Mouse (Mus musculus): ENCODE results near the gene Rev3l. TPM values are rescaled to one million over a fixed set of nuclear protein-coding genes. Genes with fewer than 3 reads are reported as not detected.

Rev3l gene
- polyA plus RNA-seq, 2 experiments: 5.7 to 10.0 TPM

- Histone ChIP-seq H3K36me3 (replicated peaks; ENCODE audit: control insufficient read depth, insufficient read depth, low read depth) (no peaks in the 10 kb centered on the region), H3K27ac (no peak overlapping the region), H3K9ac (replicated peaks) (no peak overlapping the region), H3K4me1 (replicated peaks; ENCODE audit: control insufficient read depth in 2 of 2, insufficient read depth in 2 of 2, low read length in 1 of 2) (no peaks in the 10 kb centered on the region), H3K4me3 (ENCODE audit: insufficient read depth in 1 of 2, low read depth in 2 of 2, low read length in 2 of 2) (no peak overlapping the region), H3K27me3 (ENCODE audit: control insufficient read depth, insufficient read depth, low read length) (no peaks in the 10 kb centered on the region), H3K9me3 (ENCODE audit: control insufficient read depth, low read length) (no peaks in the 10 kb centered on the region), H3K4me2 (ENCODE audit: low read depth) (no peak overlapping the region)
- DNase-seq (ENCODE audit: low read depth in 3 of 3, low spot score in 3 of 3) (no peak), ATAC-seq (ENCODE audit: insufficient read depth) (no peak)
- WGBS (ENCODE audit: insufficient replicate concordance): 80% methylated on average over 4 of the region's 4 CpGs
- TF ChIP-seq CTCF (IDR thresholded peaks at IDR 0.05; ENCODE audit: low read depth) (no peak), EP300 (IDR thresholded peaks at IDR 0.05; ENCODE audit: low read depth) (no peak)
Measured at GRCm38 (mm10) chr10:39742057-39742456, 10.1 kb downstream of the Rev3l start.

GRCm38 (mm10) chr10:39764752-39765151, 32.8 kb downstream of the Rev3l start:
- Histone ChIP-seq H3K27ac (no peak overlapping the region), H3K36me3 (replicated peaks; ENCODE audit: control insufficient read depth, insufficient read depth, low read depth) (no peaks in the 10 kb centered on the region), H3K4me2 (ENCODE audit: low read depth) (no peak overlapping the region), H3K9ac (replicated peaks) (no peak overlapping the region), H3K4me1 (replicated peaks; ENCODE audit: control insufficient read depth in 2 of 2, insufficient read depth in 2 of 2, low read length in 1 of 2) (no peaks in the 10 kb centered on the region), H3K9me3 (ENCODE audit: control insufficient read depth, low read length) (no peaks in the 10 kb centered on the region), H3K4me3 (ENCODE audit: insufficient read depth in 1 of 2, low read depth in 2 of 2, low read length in 2 of 2) (no peak overlapping the region), H3K27me3 (ENCODE audit: control insufficient read depth, insufficient read depth, low read length) (no peaks in the 10 kb centered on the region)
- WGBS (ENCODE audit: insufficient replicate concordance): 73% methylated on average over 1 of the region's 1 CpGs
- DNase-seq (ENCODE audit: low read depth in 3 of 3, low spot score in 3 of 3) (no peak), ATAC-seq (ENCODE audit: insufficient read depth) (no peak)
- TF ChIP-seq EP300 (IDR thresholded peaks at IDR 0.05; ENCODE audit: low read depth) (no peak), CTCF (IDR thresholded peaks at IDR 0.05; ENCODE audit: low read depth) (no peak)

- DNase-seq (ENCODE audit: low read depth in 3 of 3, low spot score in 3 of 3) (no peak), ATAC-seq (ENCODE audit: insufficient read depth) (no peak)
- Histone ChIP-seq H3K9me3 (ENCODE audit: control insufficient read depth, low read length) (no peaks in the 10 kb centered on the region), H3K36me3 (replicated peaks; ENCODE audit: control insufficient read depth, insufficient read depth, low read depth) (no peaks in the 10 kb centered on the region), H3K27ac (no peak overlapping the region), H3K4me2 (ENCODE audit: low read depth) (no peak overlapping the region), H3K4me1 (replicated peaks; ENCODE audit: control insufficient read depth in 2 of 2, insufficient read depth in 2 of 2, low read length in 1 of 2) (no peaks in the 10 kb centered on the region), H3K27me3 (ENCODE audit: control insufficient read depth, insufficient read depth, low read length) (no peaks in the 10 kb centered on the region), H3K9ac (replicated peaks) (no peak overlapping the region), H3K4me3 (ENCODE audit: insufficient read depth in 1 of 2, low read depth in 2 of 2, low read length in 2 of 2) (no peak overlapping the region)
- 78% methylated on average over 4 of the region's 4 CpGs for WGBS (ENCODE audit: insufficient replicate concordance)
- TF ChIP-seq EP300 (IDR thresholded peaks at IDR 0.05; ENCODE audit: low read depth) (no peak), CTCF (IDR thresholded peaks at IDR 0.05; ENCODE audit: low read depth) (no peak)
Measured at GRCm38 (mm10) chr10:39766702-39767101, 34.8 kb downstream of the Rev3l start.

- no peak for TF ChIP-seq EP300 (IDR thresholded peaks at IDR 0.05; ENCODE audit: low read depth)
- TF ChIP-seq CTCF (IDR thresholded peaks at IDR 0.05; ENCODE audit: low read depth): no peak
- H3K4me1 ChIP-seq (replicated peaks; ENCODE audit: control insufficient read depth in 2 of 2, insufficient read depth in 2 of 2, low read length in 1 of 2): no peaks in the 10 kb centered on the region
- H3K9me3 ChIP-seq (ENCODE audit: control insufficient read depth, low read length): no peaks in the 10 kb centered on the region
- H3K36me3 ChIP-seq (replicated peaks; ENCODE audit: control insufficient read depth, insufficient read depth, low read depth): no peaks in the 10 kb centered on the region
- DNase-seq (ENCODE audit: low read depth in 3 of 3, low spot score in 3 of 3) (no peak), ATAC-seq (ENCODE audit: insufficient read depth) (no peak)
- no peak overlapping the region for H3K9ac ChIP-seq (replicated peaks)
- WGBS (ENCODE audit: insufficient replicate concordance): 65% methylated on average over 2 of the region's 2 CpGs
- no peaks in the 10 kb centered on the region for H3K27me3 ChIP-seq (ENCODE audit: control insufficient read depth, insufficient read depth, low read length)
- H3K27ac ChIP-seq: no peak overlapping the region
- no peak overlapping the region for H3K4me3 ChIP-seq (ENCODE audit: insufficient read depth in 1 of 2, low read depth in 2 of 2, low read length in 2 of 2)
- H3K4me2 ChIP-seq (ENCODE audit: low read depth): no peak overlapping the region
Measured at GRCm38 (mm10) chr10:39772259-39772658, 40.3 kb downstream of the Rev3l start.

GRCm38 (mm10) chr10:39773940-39774726, 42.2 kb downstream of the Rev3l start:
- Histone ChIP-seq H3K27ac (no peak overlapping the region), H3K9me3 (ENCODE audit: control insufficient read depth, low read length) (no peaks in the 10 kb centered on the region), H3K27me3 (ENCODE audit: control insufficient read depth, insufficient read depth, low read length) (no peaks in the 10 kb centered on the region), H3K4me2 (ENCODE audit: low read depth) (no peak overlapping the region), H3K4me3 (ENCODE audit: insufficient read depth in 1 of 2, low read depth in 2 of 2, low read length in 2 of 2) (no peak overlapping the region), H3K36me3 (replicated peaks; ENCODE audit: control insufficient read depth, insufficient read depth, low read depth) (no peaks in the 10 kb centered on the region), H3K9ac (replicated peaks) (no peak overlapping the region), H3K4me1 (replicated peaks; ENCODE audit: control insufficient read depth in 2 of 2, insufficient read depth in 2 of 2, low read length in 1 of 2) (peaks cover 2 to 4% of the 10 kb centered on the region in 2 experiments; a peak in 3 of 4 replicates)
- TF ChIP-seq CTCF (IDR thresholded peaks at IDR 0.05; ENCODE audit: low read depth): no peak
- DNase-seq (ENCODE audit: low read depth in 3 of 3, low spot score in 3 of 3) (no peak), ATAC-seq (ENCODE audit: insufficient read depth) (no peak)
- WGBS (ENCODE audit: insufficient replicate concordance): 47% methylated on average over 9 of the region's 9 CpGs

Data from liver, embryonic 14.5 days (tissue).